Mouse (Mus musculus) urinary bladder, adult 18-20 months (tissue): ENCODE data around the gene C1ql4.

Source experiments
- DNase-seq, 2 experiments: peaks; one replicate each; pipeline ENCODE4 v3.0.0; 2022; ENCODE audit warnings: low spot score in 2 of 2, mixed read lengths in 2 of 2

C1ql4 gene

DNA sequence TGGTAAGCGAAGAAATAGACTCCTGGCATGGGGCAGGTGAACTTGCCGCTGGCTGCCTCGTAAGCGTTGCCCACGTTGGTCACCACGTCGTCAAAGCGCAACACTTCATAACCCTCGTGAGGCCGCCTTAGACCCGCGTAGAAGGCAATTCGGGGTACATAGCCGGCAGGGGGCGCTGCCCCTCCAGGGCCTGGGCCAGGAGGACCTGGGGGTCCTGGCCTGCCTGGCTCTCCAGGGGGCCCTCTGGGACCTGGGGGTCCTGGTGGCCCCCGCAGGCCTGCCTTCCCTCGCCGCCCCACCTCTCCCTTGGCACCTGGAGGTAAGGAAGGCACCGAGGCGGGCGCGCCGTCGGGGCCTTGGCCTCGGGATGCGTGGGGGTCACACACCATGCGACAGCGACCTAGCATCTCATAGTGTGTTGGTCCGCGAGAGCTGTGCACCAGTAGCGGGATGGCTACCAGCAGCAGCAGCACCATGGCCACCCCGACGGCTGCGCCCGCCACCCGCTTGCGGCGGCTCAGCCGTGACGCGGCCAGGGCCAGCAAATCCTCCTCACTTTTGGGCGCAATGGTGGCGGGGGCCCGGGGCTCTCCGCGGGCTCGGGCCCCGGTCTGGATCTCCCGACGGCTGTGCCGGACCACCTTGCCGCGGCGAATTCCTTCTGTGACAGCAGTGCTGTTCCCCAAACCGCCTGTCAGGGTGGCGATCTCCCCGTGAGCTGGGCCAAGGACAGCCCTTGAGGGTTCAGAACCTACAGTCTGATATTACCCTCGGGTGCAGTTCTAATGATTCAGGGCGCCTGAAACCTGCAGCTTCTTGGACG is at the start of gene C1ql4:
Gene C1ql4, minus strand, starts transcription at position 565 of the 823 bp plus-strand sequence.
- no peak for DNase-seq

DNA sequence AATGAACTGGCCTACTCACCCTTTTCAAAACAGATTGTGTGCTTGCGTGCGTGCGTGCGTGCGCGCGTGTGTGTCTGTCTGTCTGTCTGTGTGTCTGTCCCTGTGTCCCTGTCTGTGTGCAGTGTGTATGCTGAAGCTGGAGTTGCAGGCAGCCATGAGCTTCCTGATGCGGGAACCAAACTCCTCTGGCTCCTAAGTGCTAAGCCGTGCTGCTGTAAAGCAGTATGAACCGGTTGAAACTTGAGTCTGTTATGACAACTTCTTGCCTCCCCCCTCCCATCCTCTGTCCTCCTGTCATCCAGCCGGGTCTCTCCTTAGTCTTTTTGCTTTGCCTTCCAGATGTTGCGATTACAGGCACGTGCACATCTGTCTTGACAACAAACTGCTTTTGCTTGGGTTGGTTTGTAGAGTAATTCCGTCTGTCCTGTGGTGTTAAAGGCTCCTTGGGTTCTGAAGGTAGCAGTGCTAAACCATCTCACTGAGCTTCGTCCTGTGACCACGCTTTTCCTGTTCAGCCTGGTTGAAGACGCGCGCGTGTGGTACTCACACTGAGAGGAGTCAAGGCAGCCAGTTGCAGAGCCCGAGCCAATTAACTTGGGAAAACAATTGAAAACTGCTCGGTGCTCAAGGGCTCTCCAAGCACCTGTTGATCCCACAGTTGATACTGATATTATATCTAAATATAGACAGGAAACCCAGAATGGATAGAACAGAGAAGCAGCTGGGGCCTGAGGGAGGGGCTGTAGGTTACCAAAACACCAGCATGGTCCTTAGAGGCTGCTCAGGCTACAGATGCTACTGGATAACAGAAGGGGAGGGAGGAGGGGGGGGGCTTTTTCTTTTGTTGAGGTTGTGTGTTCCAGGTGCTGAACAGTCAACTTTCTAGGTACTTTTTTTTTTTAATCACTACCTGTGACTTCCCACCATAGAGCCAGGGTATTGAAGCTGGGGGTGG is 42.6 kb upstream of the C1ql4 start:
- no peak for DNase-seq

DNA sequence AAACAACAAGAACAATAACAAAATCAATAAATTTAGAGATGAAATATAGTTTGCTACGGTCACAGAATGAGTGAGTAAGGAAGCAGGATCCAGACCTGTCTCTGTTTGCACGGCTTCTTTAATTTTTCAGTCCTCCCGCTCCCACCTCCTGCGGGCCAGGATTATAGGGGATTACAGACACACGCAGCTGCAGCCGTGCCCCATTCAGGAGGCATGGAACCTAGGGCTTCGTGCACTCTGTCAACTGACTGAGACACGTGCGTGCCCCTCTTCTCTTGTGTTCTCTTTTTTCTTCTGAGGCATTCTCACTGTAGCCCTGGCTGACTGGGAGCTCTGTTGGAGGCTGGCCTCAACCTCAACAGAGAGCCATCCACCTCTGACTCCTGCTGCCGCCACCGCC is 41.8 kb upstream of the C1ql4 start:
- no peak for DNase-seq

DNA sequence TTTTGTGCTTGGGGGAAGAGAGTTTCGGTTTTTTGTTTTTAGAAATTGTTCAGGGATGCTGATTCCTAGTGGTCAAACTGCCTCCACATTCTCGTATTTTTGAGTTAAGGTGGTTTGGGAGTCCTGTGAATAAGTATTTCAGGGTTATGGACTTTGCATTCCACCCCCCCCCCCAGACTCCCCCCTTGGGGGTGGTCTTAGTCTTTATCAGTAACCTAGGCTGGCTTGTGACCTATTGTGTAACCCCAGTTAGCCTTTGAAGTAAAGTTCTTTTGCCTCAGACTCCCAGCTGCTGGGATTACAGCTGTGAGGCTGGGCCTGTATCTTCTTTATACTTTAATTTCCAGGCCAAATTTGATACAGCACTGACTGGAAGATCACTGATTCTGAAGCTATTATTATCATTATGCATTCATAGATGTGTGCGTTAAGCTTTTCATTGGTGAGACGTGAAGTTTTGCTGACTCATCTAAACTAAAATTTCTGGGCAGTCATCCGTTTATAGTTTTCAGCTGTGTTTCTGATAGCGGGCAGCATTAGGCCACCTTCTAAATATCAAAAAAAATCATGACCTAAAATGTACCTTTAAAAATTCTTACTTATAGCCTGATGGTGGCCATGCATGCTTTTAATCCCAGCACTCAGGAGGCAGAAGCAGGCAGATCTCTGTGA is 40.4 kb upstream of the C1ql4 start:
- no peak for DNase-seq

DNA sequence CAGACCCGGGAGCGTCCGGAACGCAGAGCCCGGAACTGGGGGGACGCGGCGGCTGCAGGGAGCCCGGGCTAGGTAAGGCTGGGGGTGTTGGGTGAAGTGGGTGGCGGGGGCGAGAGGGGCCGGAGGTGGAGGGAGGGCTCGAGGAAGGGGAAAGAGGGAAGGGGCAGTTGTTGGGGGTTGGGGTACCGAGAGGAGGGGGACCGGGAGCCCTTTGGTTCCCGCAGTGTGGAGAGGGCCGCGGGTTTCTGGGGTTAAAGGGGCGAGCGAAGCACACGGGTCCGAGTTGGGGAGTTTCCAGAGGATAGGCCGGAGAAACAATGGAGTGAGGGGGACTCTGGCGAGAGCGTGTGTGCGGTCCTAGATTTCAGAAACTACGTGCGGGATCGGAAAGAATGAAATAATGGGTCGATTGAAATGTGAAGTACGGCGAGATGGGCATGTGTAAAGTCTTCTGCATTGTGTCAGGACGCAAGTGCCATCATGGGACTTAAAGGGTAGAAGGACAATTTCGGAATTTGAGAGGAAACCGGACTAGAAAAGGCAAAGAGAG is 39.3 kb upstream of the C1ql4 start:
- DNase-seq: no peak

DNA sequence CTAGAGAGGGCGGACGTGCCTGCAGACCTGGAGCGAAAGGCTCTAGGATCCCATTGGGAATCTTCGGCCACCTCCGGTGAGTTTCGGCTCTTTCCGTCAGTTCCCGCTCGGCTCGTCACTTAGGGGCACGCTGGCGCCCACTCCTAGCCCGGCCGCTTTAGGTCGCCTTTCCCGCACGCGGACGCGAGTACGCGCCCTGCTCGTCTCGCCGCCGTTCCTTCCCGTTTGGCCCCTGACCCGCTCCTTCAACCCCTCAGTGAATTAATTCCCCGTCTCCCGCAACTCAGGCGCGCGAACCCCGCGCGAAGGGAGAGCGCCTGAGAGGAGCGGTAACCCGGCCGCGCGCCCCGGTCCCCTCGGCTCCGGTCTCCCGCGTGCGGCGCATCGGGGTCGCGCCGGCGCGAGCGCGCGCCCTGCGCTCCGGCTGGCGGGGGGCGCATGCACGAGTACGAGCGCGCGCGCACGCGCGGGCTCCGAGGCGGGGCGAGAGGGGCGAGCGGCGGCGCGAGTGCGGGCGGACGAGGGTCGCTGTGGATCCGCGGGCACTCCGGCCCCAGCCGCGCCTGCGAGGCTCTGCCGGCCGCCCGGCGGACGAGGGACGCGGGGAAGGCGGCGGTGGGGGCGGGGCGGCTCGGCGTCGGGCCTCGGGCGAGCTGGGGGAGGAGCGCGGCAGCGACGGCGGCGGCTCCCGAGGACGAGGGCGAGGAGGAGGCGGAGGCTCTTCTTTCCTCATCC is 38.6 kb upstream of the C1ql4 start:
- peak; percentile 73 to 90 for DNase-seq

DNA sequence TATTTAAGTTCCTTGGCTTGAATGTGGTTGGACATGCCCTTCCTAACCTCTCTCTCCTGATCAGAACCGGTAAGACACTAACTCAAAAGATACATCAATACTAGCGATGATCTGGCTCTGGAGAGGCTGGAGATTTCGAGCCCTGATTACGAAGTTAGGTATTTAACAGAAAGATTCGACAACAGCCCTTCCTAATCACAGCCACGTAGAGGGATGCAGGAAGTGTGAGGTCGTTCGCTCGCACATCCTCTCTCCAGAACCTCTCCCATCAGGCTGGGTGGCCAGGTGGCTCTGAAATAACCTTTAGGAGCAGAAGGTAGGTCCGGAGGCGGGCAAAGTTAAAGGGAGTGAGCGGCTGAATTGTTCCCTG is 38.1 kb upstream of the C1ql4 start, which contains the start of gene Spats2:
Gene Spats2, plus strand, starts transcription at position 206 of the 370 bp plus-strand sequence.
- no peak for DNase-seq

DNA sequence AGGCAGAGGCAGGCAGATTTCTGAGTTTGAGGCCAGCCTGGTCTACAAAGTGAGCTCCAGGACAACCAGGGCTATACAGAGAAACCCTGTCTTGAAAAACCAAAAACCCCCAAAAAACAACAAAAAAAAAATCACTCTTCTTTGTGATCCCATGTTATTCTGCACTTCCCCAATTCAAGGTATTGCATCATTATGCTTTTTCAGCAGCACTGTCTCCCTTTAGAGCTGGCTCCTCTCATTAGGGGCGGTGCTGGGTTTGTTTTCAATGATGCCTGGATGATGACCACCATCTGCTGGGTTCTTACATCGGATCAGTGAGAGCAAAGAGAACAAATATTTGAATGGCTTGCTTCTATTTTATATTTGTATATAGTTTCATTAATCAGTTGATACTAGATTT is 35.0 kb upstream of the C1ql4 start:
- no peak for DNase-seq

DNA sequence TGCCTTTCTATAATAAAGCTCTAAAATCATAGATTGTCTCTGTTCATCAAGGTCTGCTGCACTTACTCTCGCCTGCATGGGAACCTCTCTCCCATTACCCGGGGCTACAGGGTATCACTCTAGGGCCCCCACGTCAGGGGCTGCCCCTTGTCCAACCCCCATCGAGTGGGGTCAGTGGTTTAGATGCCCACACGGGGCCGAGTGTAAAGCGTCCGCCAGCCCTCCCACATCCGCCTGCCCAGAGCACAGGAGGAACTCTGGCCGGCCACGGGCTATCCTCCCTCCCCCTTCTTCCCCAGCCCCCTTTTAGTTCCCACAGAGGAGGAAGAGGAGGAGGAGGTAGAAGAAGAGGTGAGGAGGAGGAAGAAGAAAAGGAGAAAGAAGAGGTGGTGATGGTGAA is 33.2 kb upstream of the C1ql4 start:
- no peak for DNase-seq

DNA sequence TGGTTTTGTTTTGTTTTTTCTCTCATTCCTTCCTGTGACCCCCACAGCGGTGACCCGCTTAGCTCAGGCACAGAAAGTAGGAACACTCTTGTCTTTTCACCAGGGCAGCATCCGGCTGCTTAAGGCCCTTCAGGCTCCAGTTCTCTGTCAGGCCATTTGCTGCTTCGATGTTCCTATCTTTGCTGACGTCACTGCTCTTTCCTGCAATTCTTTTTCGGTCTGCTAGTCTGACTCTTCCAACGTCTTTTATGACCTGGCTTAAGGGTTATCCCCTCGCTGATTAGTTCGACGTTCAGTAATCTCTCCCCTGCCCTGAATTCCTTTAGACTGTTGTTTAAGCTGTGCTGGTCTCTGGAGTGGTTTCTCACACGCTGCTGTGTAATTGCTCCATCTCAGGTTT is 28.9 kb upstream of the C1ql4 start:
- DNase-seq: no peak

DNA sequence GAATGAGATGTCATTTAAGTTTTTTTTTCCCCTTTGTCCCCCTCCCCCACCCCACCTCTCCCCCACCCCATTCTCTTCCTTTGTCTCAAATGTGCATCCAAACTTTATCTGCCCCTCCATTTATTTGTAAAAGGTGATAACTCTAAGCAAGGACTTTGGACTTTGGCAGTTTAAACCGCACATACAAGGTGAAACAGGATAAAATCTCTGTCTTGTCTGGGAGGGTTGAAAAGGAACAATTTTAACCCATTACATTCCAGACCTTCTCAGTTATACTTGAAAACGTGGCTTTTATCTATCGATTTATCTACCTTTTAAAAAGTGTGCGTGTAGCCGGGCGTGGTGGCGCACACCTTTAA is 27.4 kb upstream of the C1ql4 start:
- DNase-seq: no peak

DNA sequence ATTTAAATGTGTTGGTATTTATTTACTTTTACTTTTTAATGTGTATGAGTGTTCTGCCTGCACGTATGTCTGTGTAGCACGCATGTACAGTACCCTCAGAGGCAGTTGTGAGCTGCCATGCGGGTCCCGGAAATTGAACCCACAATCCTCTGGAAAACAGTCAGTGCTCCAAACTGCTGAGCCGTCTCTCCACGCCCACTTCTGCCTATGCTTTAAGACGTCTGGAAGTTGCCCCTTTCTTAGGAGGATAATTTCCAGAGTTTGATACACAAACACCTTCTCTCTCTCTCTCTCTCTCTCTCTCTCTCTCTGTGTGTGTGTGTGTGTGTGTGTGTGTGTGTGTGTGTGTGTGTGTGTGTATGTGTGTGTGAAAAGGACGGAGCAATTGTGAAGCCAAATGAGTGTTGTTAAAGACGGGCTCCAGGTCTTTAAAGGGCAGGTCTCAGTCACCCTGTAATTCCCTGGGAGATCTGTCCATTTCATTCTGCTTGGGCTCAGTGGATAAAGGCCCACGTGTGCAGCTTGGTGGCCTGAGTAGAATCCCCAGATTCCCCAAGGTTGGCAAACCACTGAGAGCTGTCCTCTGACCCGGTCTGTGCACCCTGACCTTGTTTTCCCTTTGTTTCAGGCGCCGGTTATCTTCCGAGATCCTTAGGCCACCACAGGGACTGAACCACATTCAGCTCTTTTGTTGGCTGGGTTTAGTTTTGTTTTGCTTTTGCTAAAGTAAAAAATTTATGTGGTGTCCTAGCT is 26.9 kb upstream of the C1ql4 start:
- DNase-seq: no peak

DNA sequence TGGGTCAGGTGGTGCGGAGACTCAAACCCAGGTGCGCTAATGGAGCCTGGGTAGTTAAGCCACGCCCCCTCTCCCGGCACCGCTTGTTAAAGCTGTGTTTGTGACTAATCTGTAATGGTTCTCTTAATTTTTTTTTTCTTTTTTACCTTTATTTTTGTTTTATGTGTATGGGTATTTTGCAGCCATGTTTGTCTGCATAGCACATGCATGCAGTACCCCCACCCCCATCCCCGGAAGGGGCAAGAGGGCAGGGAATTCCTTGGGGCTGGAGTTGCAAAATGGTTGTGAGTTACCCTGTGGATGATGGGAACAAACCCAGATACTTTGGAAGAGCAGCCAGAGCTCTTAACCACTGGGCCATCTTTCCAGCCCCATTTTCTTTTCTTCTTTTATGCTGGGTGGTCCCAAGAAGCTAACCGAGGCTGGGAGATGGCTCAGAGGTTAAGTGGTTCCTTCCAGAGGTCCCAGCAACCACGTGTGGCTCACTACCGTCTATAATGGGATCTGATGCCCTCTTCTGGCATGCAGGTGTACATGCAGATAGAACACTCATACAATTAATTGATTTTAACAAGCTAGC is 25.9 kb upstream of the C1ql4 start:
- DNase-seq: no peak

DNA sequence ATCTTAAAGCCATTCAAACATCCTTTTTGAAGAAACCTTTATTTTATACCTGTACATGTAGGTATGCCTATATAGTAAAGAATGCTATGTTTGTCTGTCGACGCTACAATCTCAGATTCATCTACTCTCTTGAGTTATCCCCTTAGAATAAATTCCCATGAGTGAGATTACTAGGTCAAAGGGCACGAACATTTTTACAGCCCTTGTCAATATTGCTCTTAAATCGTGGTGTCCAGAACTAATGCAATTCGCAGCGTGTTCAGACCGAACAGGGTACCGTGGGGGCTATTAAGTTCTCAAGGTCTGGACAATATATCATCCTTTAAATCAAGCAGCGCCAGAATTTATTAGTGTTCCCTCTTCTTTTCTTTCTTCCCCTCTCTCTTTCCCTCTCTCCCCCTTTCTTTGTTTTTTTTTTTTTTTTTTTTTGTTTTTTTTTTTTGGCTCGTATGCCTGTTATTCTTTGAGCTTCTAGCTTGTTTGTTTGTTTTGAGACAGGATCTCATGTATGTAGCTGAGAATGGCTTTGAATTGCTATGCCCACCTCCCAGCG is 25.3 kb upstream of the C1ql4 start:
- no peak for DNase-seq

DNA sequence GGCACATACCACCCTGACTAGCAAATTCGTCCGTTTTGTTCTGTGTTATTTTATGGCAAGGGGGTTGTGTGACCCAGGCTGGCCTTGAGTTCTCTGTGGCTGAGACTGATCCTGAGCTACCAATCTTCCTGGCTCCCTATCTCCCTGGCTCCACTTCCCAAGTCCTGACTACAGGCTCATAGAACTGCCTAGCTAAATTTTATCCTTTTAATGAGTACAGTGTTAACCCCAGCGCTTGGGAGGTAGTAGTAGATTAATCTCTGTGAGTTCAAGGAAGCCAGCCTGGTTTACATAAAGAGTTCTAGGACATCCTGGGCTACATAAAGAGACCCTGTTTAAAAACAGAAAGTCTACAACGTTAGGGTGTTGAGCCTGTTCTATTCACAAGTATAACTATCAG is 24.2 kb upstream of the C1ql4 start:
- DNase-seq: no peak

DNA sequence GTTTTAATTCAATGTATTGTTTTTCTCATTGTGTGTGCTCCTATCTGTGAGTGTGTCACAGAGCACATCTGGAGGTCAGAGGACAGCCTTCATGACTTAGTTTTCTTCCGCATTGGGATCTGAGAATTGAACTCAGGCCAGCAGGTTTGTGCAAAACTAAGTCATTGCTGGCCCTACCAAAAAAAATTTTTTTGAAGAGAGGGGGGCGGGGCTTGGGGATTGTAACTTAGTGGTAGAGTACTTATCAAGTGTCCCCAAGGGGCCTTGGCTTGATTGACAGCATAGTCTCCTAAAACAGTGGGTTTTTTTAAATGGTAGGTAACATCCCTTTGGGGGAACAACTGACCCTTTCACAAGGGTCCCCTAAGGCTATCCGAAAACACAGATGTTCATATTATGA is 23.5 kb upstream of the C1ql4 start:
- DNase-seq: no peak

DNA sequence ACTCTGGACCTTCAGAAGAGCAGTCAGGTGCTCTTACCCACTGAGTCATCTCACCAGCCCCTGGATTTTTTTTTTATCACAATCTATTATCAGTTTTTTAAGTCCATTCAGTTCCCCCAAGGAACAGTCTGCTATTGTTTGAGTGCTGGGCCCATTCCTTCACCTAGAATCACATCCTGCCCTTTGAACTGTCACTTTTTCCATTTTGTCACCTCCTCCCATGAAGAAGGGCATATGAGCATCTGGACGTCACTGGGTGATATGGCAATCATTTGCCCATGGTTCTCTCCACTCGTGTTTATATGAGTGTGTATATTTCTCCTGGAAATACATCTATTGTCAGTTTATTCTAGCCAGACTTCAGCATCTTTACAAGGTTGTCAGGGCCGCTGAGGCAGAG is 20.2 kb upstream of the C1ql4 start:
- no peak for DNase-seq

DNA sequence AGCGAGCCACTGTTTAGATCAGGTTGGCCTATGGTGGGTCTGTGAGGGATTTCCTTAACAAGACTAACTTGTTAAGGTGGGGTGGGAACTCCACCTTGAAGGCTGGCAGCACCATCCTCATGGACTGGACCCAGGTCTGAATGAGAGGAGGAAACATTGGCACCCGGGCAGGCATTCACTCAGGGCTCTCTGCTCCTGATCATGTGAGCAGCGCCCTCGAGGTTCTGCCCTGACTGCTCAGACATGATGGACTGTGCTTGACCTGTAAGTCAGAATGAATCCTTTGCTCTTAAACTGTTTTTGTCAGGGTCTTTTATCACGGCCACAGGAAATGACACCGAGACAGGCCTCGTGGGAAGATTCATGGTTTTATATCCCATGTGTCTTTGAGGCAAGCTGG is 17.6 kb upstream of the C1ql4 start:
- no peak for DNase-seq

DNA sequence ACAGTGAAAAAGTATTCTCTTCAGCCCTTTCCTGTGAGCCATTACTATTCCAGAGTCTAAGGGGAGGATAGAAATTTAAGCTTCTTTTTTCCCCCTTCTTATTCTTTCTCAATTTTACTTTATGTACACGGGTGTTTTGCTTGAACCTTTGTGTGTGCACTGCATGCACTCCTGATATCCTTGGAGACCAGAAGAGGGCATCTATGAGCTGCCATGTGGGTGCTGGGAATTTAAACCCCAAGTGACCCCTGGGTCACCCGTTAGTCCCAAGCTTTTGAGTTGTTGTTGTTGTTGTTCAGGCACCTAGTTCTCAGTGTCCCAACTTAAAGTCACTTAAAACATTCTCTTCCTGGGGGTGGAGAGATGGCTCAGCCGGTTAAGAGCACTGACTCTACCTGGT is 12.4 kb upstream of the C1ql4 start:
- DNase-seq: no peak

DNA sequence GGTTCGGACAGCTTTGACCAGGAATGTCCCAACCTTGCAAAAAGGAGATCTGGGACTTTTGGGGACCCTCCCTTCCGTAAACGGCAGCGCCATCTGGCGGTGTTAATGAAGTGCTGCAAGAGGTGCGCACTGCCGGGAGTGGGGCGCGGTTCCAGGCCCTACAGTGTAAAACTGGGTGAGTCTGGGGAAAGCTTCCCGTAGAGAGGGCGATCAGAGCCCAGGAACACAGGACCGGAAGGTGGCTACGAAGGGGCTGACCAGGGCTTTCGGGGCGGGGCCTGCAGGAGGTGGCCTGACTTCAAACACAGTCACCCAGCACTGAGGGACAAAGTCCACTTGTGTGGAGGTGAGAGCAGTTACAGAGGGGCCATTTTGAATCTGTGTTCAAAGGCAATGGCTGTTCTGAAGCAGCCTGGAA is 11.5 kb upstream of the C1ql4 start:
- DNase-seq: peak; percentile 35 to 41
